Mouse (Mus musculus) neural tube, embryonic 11.5 days (tissue): ENCODE results near the gene Ugt2b34. TPM values are rescaled to one million over a fixed set of nuclear protein-coding genes. Genes with fewer than 3 reads are reported as not detected.
"Not testable (repeated sequence)": the region's sequence is repeated elsewhere in the genome, so short reads cannot be mapped to it uniquely, and the experiment has no call there.

ENCODE experiments used
- ATAC-seq: fragments of 200-750 bp; cut with Nextera tagmentation; 2 replicates; pipeline ENCODE4 v1.8.0; 2017; ENCODE audit warnings: moderate number of reproducible peaks, mild to moderate bottlenecking, moderate TSS enrichment, moderate library complexity; ENCODE audit not compliant: insufficient read depth, low FRiP score, low TSS enrichment
- DNase-seq: peaks from one replicate; pipeline ENCODE4 v3.0.0-alpha.2; 2015; ENCODE audit warnings: low spot score
- H3K27ac ChIP-seq: fragments of 300-500 bp; sonication (generic); 2 replicates; pipeline ENCODE4 v1.5.1; 2014; ENCODE audit warnings: low read depth, mild to moderate bottlenecking, low read length
- H3K27me3 ChIP-seq: fragments of 300-500 bp; sonication (generic); 2 replicates; pipeline ENCODE4 v1.6.1; 2014; ENCODE audit warnings: mild to moderate bottlenecking, low read length, mixed read lengths; ENCODE audit not compliant: control insufficient read depth, insufficient read depth
- H3K36me3 ChIP-seq: fragments of 300-500 bp; sonication (generic); 2 replicates; pipeline ENCODE4 v1.6.1; 2014; ENCODE audit warnings: mild to moderate bottlenecking, low read length, moderate library complexity, mixed read lengths; ENCODE audit not compliant: control insufficient read depth, insufficient read depth
- H3K4me1 ChIP-seq: fragments of 300-500 bp; sonication (generic); 2 replicates; pipeline ENCODE4 v1.6.1; 2014; ENCODE audit warnings: low read length, mixed read lengths; ENCODE audit not compliant: control insufficient read depth, insufficient read depth
- H3K4me2 ChIP-seq: fragments of 300-500 bp; sonication (generic); 2 replicates; pipeline ENCODE4 v1.6.1; 2014; ENCODE audit warnings: low read depth, mild to moderate bottlenecking, moderate library complexity
- H3K4me3 ChIP-seq: fragments of 300-500 bp; sonication (generic); 2 replicates; pipeline ENCODE4 v1.5.1; 2014; ENCODE audit warnings: low read depth, low read length
- H3K9ac ChIP-seq: fragments of 300-500 bp; sonication (generic); 2 replicates; pipeline ENCODE4 v1.6.1; 2014; ENCODE audit warnings: mild to moderate bottlenecking, low read length
- H3K9me3 ChIP-seq: fragments of 300-500 bp; sonication (generic); 2 replicates; pipeline ENCODE4 v1.6.1; 2016; ENCODE audit warnings: low read length; ENCODE audit not compliant: control insufficient read depth
- WGBS: fragments of 180-500 bp; shearing (Covaris S2); extraction: QIAGEN DNeasy Blood & Tissue Kit; methylation state at CpG from one replicate; pipeline ENCODE4 v1.1.7; 2014; 5-methylcytosine and 5-hydroxymethylcytosine counted together
- polyA plus RNA-seq: library from polyadenylated mRNA; unstranded; fragments of >200 nt; fragmentation: Nextera tagmentation; extraction: Ambion mirVana; gene quantifications from 2 replicates; pipeline ENCODE4 v1.2.1, GENCODE M21; 2014

Ugt2b34 gene
- polyA plus RNA-seq, 1 experiment from 2014 or later: not detected

DNA sequence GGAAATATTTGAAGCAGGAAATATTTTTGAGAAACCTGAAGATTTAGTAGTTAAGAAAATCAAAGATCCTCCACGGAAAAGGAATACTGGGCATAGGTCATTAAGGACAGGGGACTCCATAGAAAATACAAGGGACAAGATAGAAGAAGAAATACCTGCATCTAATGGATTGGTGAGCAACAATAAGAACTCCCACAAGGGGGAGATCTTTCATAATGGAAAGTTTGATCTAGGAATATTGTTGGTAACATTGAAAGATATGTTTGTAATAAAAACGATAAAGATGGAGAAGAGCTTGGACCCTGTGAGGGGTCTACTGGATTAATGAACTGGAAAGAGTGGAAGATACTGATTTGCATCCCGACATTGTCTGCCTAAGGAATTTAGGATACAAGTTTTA, 20.1 kb downstream of the Ugt2b34 start:
- H3K9me3 ChIP-seq: no peaks in the 10 kb centered on the region
- H3K27ac ChIP-seq: no peak overlapping the region
- DNase-seq: no peak
- no peaks in the 10 kb centered on the region for H3K36me3 ChIP-seq
- H3K27me3 ChIP-seq: no peaks in the 10 kb centered on the region
- no peak overlapping the region for H3K4me3 ChIP-seq
- no peak for ATAC-seq
- H3K4me2 ChIP-seq: no peak overlapping the region
- no peak overlapping the region for H3K9ac ChIP-seq
- 55% methylated on average over 3 of the region's 3 CpGs for WGBS
- H3K4me1 ChIP-seq: no peaks in the 10 kb centered on the region

GRCm38 (mm10) chr5:86871877-86872276, 34.9 kb downstream of the Ugt2b34 start:
- WGBS: 44% methylated on average over 1 of the region's 1 CpGs
- no peaks in the 10 kb centered on the region for H3K27me3 ChIP-seq
- no peak overlapping the region for H3K4me3 ChIP-seq
- no peak overlapping the region for H3K27ac ChIP-seq
- no peaks in the 10 kb centered on the region for H3K36me3 ChIP-seq
- H3K9ac ChIP-seq: no peak overlapping the region
- no peak overlapping the region for H3K4me2 ChIP-seq
- DNase-seq (no peak), ATAC-seq (no peak)
- H3K9me3 ChIP-seq: no peaks in the 10 kb centered on the region
- H3K4me1 ChIP-seq: no peaks in the 10 kb centered on the region

GRCm38 (mm10) chr5:86858336-86858735, 48.4 kb downstream of the Ugt2b34 start:
- WGBS: 53% methylated on average over 3 of the region's 3 CpGs
- Histone ChIP-seq H3K27ac (no peak overlapping the region), H3K4me3 (no peak overlapping the region), H3K9ac (no peak overlapping the region), H3K9me3 (no peaks in the 10 kb centered on the region), H3K4me1 (no peaks in the 10 kb centered on the region), H3K27me3 (no peaks in the 10 kb centered on the region), H3K36me3 (no peaks in the 10 kb centered on the region), H3K4me2 (no peak overlapping the region)
- ATAC-seq (no peak), DNase-seq (no peak)

- H3K4me2 ChIP-seq: no peak overlapping the region
- no peaks in the 10 kb centered on the region for H3K36me3 ChIP-seq
- H3K27ac ChIP-seq: no peak overlapping the region
- no peaks in the 10 kb centered on the region for H3K27me3 ChIP-seq
- WGBS: 28% methylated on average over 1 of the region's 1 CpGs
- ATAC-seq (no peak), DNase-seq (no peak)
- H3K9me3 ChIP-seq: no peaks in the 10 kb centered on the region
- no peak overlapping the region for H3K9ac ChIP-seq
- H3K4me1 ChIP-seq: no peaks in the 10 kb centered on the region
- no peak overlapping the region for H3K4me3 ChIP-seq
These were observed 49.1 kb downstream of the Ugt2b34 start for GRCm38 (mm10) chr5:86857682-86858081.

DNA sequence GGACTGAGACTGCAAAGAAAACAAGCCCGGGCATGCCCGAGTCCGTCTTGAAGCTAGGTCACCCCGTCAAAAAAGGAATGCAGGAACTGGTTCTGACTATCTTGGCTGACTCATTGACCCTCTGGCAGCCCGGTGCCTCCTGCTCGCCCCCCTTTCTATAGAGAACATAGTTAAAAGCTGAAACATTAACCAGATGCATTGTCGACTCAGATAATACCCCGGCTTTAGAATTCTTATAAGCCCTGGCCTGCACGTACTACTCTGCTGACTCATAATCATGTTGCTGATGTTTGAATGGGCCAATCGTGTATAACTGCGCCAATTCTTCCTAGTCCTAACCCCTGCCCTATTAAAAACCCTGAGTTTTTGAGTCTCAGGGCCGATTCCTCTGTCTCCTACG, 50.2 kb downstream of the Ugt2b34 start:
- not testable (repeated sequence) for DNase-seq, H3K4me2 ChIP-seq, H3K9ac ChIP-seq, H3K36me3 ChIP-seq, H3K27ac ChIP-seq, H3K9me3 ChIP-seq, H3K4me1 ChIP-seq, H3K4me3 ChIP-seq, ATAC-seq, H3K27me3 ChIP-seq
- 80% methylated on average over 13 of the region's 13 CpGs for WGBS

DNA sequence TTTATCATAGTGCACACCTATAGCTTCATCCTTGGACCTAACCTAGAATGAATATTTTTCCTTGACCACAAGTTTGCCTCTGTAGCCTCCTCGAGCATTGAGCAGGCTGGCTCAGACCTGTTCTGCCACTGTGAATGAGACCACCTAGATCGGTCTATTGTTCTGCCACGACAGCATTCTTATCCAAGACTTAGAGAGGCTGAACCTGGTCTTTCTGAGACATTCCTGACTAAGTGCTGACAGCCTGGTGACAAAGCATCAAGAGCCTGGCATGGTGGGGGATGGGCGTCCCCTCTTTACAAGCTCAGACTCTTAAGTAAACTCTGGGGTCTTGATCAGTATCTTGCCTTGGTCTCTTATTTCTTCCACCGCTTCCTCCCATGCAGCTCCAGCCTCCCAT, 55.1 kb downstream of the Ugt2b34 start:
- H3K4me2 ChIP-seq: no peak overlapping the region
- H3K27me3 ChIP-seq: no peaks in the 10 kb centered on the region
- DNase-seq (no peak), ATAC-seq (no peak)
- no peak overlapping the region for H3K27ac ChIP-seq
- no peak overlapping the region for H3K4me3 ChIP-seq
- H3K4me1 ChIP-seq: no peaks in the 10 kb centered on the region
- H3K9me3 ChIP-seq: no peaks in the 10 kb centered on the region
- no peaks in the 10 kb centered on the region for H3K36me3 ChIP-seq
- WGBS: 66% methylated on average over 5 of the region's 5 CpGs
- H3K9ac ChIP-seq: no peak overlapping the region

DNA sequence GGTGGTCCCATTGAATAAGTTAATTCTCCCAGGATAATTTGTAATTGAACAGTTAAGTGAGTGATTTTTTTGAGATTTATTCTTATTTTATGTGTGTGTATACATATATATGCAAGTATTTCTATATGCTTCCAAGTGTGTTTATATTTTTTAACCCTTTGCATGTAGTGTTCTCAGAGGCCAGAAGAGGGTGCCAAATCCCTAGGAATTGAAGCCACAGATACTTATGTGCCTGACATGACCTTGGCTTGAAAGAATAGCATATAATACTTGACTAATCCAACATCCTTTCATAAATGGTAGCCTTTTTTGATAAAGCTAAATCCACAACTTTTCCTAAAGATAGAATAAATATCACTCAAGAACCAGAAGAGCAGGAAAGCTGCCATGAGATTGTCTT, 56.6 kb downstream of the Ugt2b34 start:
- Histone ChIP-seq H3K9ac (no peak overlapping the region), H3K4me3 (no peak overlapping the region), H3K27me3 (no peaks in the 10 kb centered on the region), H3K4me1 (no peaks in the 10 kb centered on the region), H3K4me2 (no peak overlapping the region), H3K27ac (no peak overlapping the region), H3K9me3 (no peaks in the 10 kb centered on the region), H3K36me3 (no peaks in the 10 kb centered on the region)
- no peak for ATAC-seq
- DNase-seq: peak; percentile 35

GRCm38 (mm10) chr5:86841261-86841660, 65.5 kb downstream of the Ugt2b34 start:
- not testable (repeated sequence) for DNase-seq, H3K4me1 ChIP-seq, H3K27me3 ChIP-seq, H3K4me3 ChIP-seq, H3K9ac ChIP-seq, ATAC-seq, H3K36me3 ChIP-seq, H3K9me3 ChIP-seq, H3K27ac ChIP-seq, H3K4me2 ChIP-seq

DNA sequence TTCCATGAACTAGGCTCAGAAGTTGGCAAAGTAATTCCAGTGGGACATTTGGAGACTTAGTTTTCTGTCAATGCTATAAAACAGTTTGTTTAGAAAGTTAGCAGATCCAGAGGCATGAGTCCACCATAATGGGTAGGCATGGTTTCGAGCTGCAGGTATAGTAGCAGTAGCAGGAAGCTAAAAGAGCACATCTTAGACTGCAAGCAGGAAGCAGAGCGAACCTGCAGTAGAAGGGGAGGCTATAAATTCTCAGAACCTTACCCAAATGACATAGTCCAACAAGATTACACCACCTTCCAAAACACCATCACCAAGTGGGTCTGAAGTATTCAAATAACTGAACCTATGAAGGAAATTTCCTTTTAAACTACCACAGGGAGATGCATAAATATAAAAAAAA, 66.5 kb downstream of the Ugt2b34 start:
- Histone ChIP-seq H3K36me3 (peaks cover 2% of the 10 kb centered on the region; the same call in 1 of the 2 replicates), H3K4me2 (no peak overlapping the region), H3K27ac (no peak overlapping the region), H3K4me1 (no peaks in the 10 kb centered on the region), H3K27me3 (no peaks in the 10 kb centered on the region), H3K9ac (no peak overlapping the region), H3K4me3 (no peak overlapping the region), H3K9me3 (no peaks in the 10 kb centered on the region)
- ATAC-seq: no peak
- WGBS: 90% methylated on average over 2 of the region's 2 CpGs
- DNase-seq: no peak
